Mouse (Mus musculus) ES-E14 (cell line): ENCODE data around the gene Cmc4. TPM values are rescaled to one million over a fixed set of nuclear protein-coding genes. Genes with fewer than 3 reads are reported as not detected.
A peak's percentile ranks its signal among the peaks of the same experiment; 100 is the strongest.

Experiments used
- DNase-seq: peaks from one replicate; pipeline ENCODE4 v3.0.0-alpha.2; 2013; ENCODE audit warnings: low read depth, low spot score
- H3K27ac ChIP-seq: 2 replicates; pipeline ENCODE4 v1.5.1; 2012; ENCODE audit warnings: low read depth, mild to moderate bottlenecking, low read length, moderate library complexity, mixed read lengths; ENCODE audit not compliant: poor library complexity, insufficient read depth, severe bottlenecking
- H3K36me3 ChIP-seq: 2 replicates; pipeline ENCODE4 v1.6.1; 2012; ENCODE audit warnings: mild to moderate bottlenecking, low read length, moderate library complexity, mixed read lengths; ENCODE audit not compliant: control insufficient read depth, poor library complexity, insufficient read depth, severe bottlenecking
- H3K4me1 ChIP-seq, 2 experiments: fragments of 150-350 bp in 1 of 2; sonication (generic) in 1 of 2; 2 replicates each; pipeline ENCODE4 v1.6.1; 2012; ENCODE audit warnings: low read length in 2 of 2, mild to moderate bottlenecking in 1 of 2, mixed read lengths in 1 of 2; ENCODE audit not compliant: control insufficient read depth in 2 of 2, insufficient read depth in 2 of 2, poor library complexity in 1 of 2
- H3K4me3 ChIP-seq, 2 experiments: fragments of 150-350 bp in 1 of 2; sonication (generic) in 1 of 2; 2 replicates each; pipeline ENCODE4 v1.5.1; 2012; ENCODE audit warnings: low read length in 2 of 2, low read depth in 1 of 2, mild to moderate bottlenecking in 1 of 2, mixed read lengths in 1 of 2; ENCODE audit not compliant: insufficient read depth in 1 of 2, poor library complexity in 1 of 2, severe bottlenecking in 1 of 2
- H3K9ac ChIP-seq: 2 replicates; pipeline ENCODE4 v1.6.1; 2012; ENCODE audit warnings: low read depth, mild to moderate bottlenecking, low read length, mixed read lengths; ENCODE audit not compliant: poor library complexity, insufficient read depth, severe bottlenecking
- H3K9me3 ChIP-seq: fragments of 150-350 bp; sonication (generic); 2 replicates; pipeline ENCODE4 v1.6.1; 2012; ENCODE audit warnings: low read depth, mild to moderate bottlenecking, low read length; ENCODE audit not compliant: control insufficient read depth, insufficient read depth
- CHD2 ChIP-seq: IDR thresholded peaks from 2 replicates; pipeline ENCODE4 v1.6.1; 2014; ENCODE audit warnings: mild to moderate bottlenecking, low read depth, low read length, inconsistent platforms
- HCFC1 ChIP-seq: IDR thresholded peaks from 2 replicates; pipeline ENCODE4 v1.6.1; 2012; ENCODE audit warnings: low read length, inconsistent platforms, borderline replicate concordance; ENCODE audit not compliant: insufficient read depth
- MAFK ChIP-seq: IDR thresholded peaks from 2 replicates; pipeline ENCODE4 v1.6.1; 2014; ENCODE audit warnings: mild to moderate bottlenecking, low read depth, low read length, inconsistent platforms; ENCODE audit not compliant: insufficient read depth
- ZC3H11A ChIP-seq: IDR thresholded peaks from 2 replicates; pipeline ENCODE4 v1.6.1; 2012; ENCODE audit warnings: low read depth, mild to moderate bottlenecking, inconsistent platforms, low read length, borderline replicate concordance
- ZNF384 ChIP-seq: IDR thresholded peaks from 2 replicates; pipeline ENCODE4 v1.6.1; 2012; ENCODE audit warnings: low read depth, low read length, inconsistent platforms
- in situ Hi-C, 2 experiments: fragments of 600-800 bp; cut with MboI; formaldehyde crosslinking; loops; one replicate each; pipeline ENCODE4 v1.15.1; 2025; ENCODE audit warnings: low sequenced_read_pairs in 2 of 2, inconsistent platforms in 1 of 2; ENCODE audit not compliant: unreplicated experiment in 2 of 2
- total RNA-seq: library from RNA; depleted of rRNA; stranded (reverse); fragments of 300-350 nt; gene quantifications from 2 replicates; pipeline ENCODE4 v1.2.3, GENCODE M21; 2012

Cmc4 gene
- total RNA-seq, 1 experiment = 3.1 TPM

DNA sequence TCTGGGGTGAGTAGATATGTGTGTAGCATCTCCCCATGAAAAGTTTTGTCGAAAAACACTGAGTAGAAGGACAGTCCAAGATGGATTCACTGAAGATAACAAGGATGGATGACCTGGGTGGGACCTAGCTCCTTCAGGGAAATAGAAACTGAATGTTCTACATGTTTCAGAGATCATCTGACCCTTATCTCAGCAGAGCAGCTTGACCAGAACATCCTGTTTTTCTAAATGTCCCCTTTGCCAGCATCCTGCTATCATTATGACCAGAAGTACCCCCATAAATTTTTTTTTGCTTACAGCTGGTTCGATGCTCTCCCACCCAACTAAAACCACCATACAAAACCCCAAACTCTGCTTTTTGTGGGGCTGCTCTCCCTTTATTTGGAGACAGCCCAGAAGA, 13.7 kb downstream of the Cmc4 start:
- TF ChIP-seq HCFC1 = no peak
- no peaks in the 10 kb centered on the region for H3K9me3 ChIP-seq
- H3K27ac ChIP-seq = no peak overlapping the region
- no peaks in the 10 kb centered on the region for H3K36me3 ChIP-seq
- H3K9ac ChIP-seq = no peak overlapping the region
- no peaks in the 10 kb centered on the region for H3K4me1 ChIP-seq
- no peak overlapping the region for H3K4me3 ChIP-seq
- no peak for DNase-seq
- in situ Hi-C loops = no loop called here

DNA sequence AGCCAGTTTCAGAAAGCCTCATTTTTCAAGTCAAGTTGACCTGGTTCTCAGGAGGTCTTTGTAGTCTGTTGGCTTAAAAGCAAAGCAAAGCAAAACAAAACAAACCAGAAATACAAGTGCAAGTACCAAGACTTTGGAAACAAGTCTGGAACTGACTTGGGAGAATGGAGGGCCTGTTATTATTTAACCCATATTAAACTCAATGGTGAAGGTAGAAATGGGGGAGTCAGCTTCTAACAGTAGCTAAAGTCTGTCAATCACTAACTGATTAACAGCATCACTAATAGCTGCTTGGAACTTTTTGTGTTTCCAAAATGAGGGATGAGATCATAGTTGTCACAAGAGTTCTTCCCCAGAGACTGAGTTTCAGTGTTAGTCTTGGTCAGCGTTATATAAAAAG, 16.9 kb downstream of the Cmc4 start:
- H3K9me3 ChIP-seq = no peaks in the 10 kb centered on the region
- no peak overlapping the region for H3K27ac ChIP-seq
- TF ChIP-seq MAFK = no peak
- TF ChIP-seq ZNF384 = no peak
- TF ChIP-seq HCFC1 = no peak
- DNase-seq = no peak
- H3K36me3 ChIP-seq = no peaks in the 10 kb centered on the region
- in situ Hi-C loops = no loop called here
- no peaks in the 10 kb centered on the region for H3K4me1 ChIP-seq
- H3K9ac ChIP-seq = no peak overlapping the region
- H3K4me3 ChIP-seq = no peak overlapping the region

- TF ChIP-seq CHD2 (peak; percentile 88), HCFC1 (no peak), ZC3H11A (no peak)
- H3K9me3 ChIP-seq = no peaks in the 10 kb centered on the region
- H3K4me1 ChIP-seq = no peaks in the 10 kb centered on the region
- peak; percentile 40 for DNase-seq
- peak within 1 kb of the TSS; percentile 82 for H3K9ac ChIP-seq
- peak within 1 kb of the TSS; percentile 67 to 69 for H3K4me3 ChIP-seq
- in situ Hi-C loops = no loop called here
- H3K27ac ChIP-seq = peak within 1 kb of the TSS; percentile 74
- H3K36me3 ChIP-seq = no peaks in the 10 kb centered on the region
Observed at GRCm38 (mm10) chrX:75382195-75382771, 34.1 kb downstream of the Cmc4 start, which contains the start of the genes Fundc2 and F8. Gene Fundc2, plus strand, starts transcription at chrX:75382399. Gene F8, minus strand, starts transcription at chrX:75382615.

DNA sequence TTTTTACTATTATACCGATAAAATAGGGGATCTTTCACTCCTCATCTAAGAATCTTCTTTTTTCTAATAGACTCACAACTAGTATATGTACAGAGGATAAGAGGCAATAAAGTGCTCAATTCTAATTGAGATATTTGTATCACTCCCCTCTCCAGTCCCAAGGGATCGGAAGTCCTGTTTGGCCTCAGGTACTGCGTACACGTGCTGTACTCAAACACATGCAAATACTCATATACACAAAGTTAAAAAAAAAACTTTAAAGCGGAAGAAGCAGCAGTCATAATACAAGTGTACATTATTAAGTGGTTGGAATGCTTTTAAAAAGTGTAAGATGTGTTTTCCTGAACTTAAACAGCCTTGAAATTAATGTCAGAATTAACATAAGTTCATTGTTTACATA, 34.7 kb downstream of the Cmc4 start:
- Histone ChIP-seq H3K27ac (no peak overlapping the region), H3K4me1 (no peaks in the 10 kb centered on the region), H3K36me3 (no peaks in the 10 kb centered on the region), H3K9ac (no peak overlapping the region), H3K4me3 (peak overlapping the region; percentile 67 to 69; a peak in 3 of 4 replicates), H3K9me3 (no peaks in the 10 kb centered on the region)
- TF ChIP-seq HCFC1 = no peak
- no peak for TF ChIP-seq ZC3H11A
- TF ChIP-seq CHD2 = no peak
- no peak for TF ChIP-seq ZNF384
- TF ChIP-seq MAFK = no peak
- no peak for DNase-seq
- in situ Hi-C loops = no loop called here

- no peak overlapping the region for H3K9ac ChIP-seq
Observed at GRCm38 (mm10) chrX:75381176-75381575, 35.2 kb downstream of the Cmc4 start.

More at GRCm38 (mm10) chrX:75381176-75381575, 35.2 kb downstream of the Cmc4 start:
- DNase-seq = no peak
- no peaks in the 10 kb centered on the region for H3K4me1 ChIP-seq
- no peak overlapping the region for H3K27ac ChIP-seq
- in situ Hi-C loops = no loop called here
- TF ChIP-seq HCFC1 (no peak), ZNF384 (no peak), ZC3H11A (no peak), CHD2 (no peak), MAFK (no peak)
- H3K36me3 ChIP-seq = no peaks in the 10 kb centered on the region
- no peak overlapping the region for H3K4me3 ChIP-seq
- H3K9me3 ChIP-seq = no peaks in the 10 kb centered on the region
